Mouse (Mus musculus): ENCODE results near the gene Ppp1r13b.

Ppp1r13b gene

DNA sequence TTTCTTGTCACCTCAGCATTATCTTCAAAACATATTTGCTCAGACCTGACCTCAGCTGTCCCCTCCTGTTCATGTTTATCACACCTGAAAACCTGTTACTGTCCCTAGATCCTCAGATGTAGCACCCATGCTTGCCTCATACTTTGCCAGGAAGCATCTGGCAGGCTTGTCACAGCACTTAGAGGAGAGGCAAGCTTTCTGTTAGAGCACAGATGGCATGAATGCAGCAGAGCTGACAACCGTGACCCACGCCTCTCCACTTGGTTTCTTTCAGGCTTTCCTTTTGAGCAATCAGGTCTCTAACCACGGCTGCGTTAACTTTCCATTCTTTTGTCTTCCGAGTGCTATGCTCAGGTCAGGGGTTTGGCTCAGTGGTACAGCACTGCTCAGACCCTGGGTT lies 78.5 kb downstream of the Ppp1r13b start:
- in situ Hi-C loops (cut with MboI, MseI): no loop called here

DNA sequence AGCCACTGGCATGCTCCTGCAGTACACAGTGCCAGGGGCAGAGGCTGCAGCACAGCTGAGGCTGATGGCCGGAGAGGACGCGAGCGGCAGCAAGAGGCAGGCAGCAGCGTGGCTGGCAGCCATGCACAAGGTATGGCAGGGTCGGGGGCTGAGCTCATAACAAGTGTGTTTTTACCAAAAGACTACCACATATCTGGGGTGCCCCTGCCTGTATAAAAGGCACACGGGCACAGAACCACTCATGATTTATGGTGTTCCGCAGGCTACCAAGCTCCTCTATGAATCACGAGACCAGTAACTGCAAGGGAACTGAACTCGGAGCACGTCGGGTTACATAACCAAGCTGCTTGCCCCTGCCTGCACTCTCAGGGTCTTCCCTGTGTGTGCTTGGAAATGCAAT lies 80.4 kb downstream of the Ppp1r13b start:
- in situ Hi-C loops (cut with MboI, MseI): no loop called here

DNA sequence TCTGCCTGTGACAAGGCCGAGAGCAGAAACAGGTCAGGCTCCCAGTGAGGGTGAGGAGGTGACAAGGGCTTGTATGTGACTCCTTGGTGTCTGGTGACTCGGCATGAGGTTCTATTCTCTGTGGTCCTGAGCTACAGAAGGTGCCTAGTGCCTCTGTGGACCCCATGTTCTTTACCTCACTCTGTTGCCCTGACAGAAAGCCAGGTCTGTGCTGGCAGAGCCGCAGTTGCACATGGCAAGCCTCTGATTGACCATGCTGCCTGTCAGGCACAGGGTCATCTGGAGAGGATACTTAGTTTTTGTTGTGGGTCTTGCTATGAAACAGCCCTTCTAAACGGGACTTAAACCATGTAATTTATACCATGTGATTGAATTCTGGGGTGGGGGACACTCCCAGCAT lies 86.0 kb downstream of the Ppp1r13b start:
- in situ Hi-C loops (cut with MboI, MseI): no loop called here

DNA sequence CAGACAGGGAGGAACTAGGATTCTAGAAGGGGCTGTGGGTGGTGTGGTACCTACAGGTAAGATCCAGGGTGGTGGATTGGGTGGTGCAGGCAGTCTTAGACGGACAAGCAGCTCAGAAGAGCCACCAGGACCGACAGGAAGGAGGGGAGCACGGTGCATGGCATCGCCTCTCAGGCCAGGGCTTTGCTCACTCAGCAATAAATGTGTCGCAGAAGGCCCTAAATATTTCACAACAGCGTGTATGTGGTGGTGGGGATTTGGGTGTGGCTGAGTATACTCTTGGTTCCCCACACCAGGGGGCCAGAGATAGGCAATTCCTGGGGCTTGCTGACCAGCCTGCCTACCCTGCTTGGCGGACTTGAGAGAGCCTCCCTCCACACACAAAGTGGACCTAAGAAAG lies 87.2 kb downstream of the Ppp1r13b start:
- in situ Hi-C loops (cut with MboI, MseI): no loop called here

DNA sequence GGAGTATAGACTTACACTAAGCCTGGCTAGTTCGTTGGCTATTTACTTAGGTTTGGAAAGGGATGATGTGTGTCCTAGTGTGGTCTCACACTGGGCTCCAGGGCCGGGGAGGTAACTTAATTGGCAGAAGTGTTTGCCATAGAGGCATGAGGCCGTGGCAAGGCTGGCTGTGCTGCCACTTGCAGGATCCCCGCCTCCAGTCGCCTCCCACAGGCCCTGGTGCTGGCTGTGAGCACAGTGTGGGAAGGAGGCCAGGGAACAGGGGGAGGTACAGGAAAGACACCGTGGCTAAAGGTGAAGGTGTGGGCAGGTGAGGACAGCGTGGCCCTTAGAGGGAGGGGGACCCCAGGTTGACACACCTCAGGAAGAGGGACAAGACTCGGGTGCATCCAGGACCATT lies 88.0 kb downstream of the Ppp1r13b start:
- in situ Hi-C loops (cut with MboI, MseI): no loop called here

DNA sequence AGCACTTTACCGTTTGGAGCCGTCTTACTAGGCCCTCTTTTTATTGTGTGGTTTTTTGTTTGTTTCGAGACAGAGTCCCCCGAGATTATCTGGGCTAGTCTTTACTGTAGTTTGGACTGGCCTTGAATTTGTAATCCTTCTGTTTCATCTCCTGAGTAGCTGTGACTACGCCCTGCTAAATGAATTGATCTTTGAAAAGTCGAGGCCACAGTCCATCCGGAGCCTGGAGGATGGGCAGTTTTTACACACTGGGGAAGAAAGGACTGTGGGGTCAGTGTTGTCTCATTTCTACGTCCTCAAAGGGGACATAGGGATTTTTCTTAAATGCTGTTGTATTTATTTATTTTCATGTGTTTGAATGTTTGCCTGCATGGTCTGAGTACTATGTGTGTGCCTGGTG lies 89.9 kb downstream of the Ppp1r13b start:
- in situ Hi-C loops (cut with MboI, MseI): no loop called here

DNA sequence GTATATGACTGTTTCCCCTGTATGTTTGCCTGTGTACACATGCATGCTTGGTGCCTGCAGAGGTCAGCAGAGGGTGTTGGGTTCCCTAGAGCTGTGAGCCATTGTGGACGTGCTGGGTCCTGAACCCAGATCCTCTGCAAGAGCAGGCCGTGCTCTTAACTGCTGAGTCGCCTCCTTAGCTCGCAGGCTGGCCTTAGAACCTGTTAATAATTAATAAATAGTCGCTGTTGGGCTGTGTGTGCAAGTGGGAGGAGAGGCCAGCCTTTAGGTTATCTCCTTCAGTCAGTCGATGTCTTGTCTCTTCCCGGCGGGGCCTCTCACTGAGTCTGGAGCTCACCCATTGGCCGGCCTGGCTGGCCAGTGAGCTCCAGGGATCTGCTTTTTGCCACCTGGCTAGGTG lies 90.9 kb downstream of the Ppp1r13b start:
- in situ Hi-C loops (cut with MboI, MseI): no loop called here

DNA sequence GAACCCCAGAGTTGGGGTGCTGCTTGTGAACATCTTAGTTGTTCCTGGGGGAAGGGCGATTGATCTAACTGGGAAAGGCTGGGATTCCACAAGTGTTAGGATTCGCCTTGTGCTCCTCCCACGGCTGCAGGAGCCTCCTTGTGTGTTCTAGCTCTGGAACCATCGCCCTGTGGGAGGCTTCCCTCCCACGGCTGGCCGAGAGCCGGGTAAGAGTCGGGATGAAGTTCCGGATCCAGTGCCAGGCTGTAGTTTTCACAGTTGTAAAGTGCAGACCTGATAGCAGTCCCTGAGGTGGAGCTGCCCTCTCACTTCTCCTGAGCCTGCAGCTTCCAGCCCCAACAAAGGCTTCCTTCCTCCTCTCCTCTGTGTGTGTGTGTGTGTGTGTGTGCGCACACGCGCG lies 91.4 kb downstream of the Ppp1r13b start:
- in situ Hi-C loops (cut with MboI, MseI): no loop called here

DNA sequence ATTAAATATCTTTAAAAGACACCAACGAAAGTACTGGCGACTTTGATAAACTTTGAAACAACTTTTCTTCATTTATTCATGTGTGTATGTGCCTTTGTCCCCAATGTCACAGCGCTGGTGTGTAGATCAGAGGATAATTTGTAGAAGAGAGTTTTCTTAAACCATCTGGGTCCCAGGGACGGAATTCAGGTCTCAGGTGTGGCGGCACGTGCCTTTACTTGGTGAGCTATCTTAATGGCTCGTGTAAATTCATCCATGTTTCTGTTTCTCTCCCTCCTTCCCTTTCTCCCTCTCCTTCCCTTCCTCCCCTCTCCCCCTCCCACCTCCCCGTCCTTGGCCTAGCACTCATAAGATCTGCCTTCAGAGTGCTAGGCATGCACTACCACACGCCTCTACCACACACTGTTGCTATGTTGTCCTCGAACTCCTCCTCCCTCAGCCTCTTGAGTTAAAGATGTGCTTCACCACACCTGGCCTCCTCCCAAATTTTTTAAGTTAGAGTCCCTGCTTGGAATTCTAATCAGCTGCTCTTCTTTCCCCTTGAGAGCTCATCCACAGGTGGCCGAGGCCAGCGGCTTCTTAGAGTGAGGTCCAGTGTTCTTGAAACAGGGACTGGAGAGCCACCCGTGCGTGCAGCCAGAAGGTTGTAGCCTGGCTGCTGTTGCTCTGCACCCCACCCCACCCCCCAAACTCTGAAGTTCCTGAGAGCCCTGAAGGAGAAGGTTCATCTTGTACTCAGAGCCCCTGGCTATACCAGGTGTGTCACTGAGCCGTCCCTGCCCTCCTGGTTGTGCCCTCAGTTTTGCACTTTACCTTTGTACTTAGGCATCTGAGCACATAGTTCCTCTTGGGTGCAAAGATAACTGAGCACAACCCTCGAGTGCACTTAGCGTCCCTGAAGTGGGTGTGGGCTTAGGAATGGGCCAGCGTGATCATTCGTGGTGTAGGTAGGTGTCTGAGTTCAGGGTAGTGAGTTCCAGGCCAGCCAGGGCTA lies 92.8 kb downstream of the Ppp1r13b start:
- in situ Hi-C loops (cut with MboI, MseI): no loop called here

DNA sequence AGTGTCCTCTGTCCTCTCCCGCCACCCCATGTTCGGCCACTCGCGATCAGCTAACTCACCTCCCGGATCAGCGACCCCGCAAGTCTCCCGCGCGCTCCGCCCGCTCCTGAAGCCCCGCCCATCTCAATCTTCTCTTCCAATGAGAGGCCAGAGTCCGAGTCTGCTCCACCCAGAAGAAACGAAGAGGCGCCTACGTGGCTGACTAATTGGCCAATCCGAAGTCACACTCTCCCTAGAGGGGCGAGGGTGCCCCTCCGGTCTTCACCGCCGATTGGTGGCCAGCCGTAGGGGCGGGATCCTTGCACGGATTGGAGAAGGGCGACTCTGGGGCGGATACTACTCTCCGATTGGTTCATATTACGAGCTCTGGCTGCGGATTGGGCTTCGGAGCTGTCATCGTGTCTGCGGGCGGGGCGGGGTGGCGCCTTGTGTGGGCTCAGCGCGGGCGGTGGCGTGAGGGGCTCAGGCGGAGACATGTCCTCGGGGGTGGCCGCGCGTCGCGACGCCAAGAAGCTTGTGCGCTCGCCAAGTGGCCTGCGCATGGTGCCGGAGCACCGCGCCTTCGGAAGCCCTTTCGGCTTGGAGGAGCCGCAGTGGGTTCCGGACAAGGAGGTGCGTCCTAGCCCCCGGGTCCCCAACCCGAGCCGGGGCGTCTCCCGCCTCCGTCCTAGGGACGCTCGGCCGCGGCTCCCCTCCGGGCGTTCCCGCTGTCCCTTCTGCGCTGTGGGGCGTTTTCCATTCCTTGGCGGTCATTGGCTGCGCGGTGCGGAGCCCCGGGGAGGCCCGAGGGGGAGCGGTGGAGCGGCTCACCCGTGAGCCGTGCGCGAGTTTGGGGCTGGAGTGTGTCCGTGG lies 93.9 kb downstream of the Ppp1r13b start, which contains the start of the genes Xrcc3 and Zfyve21:
TSS of gene Xrcc3 (minus strand) at position 108 of the 852 bp plus-strand sequence.
TSS of gene Zfyve21 (plus strand) at position 405 of the 852 bp plus-strand sequence.
- in situ Hi-C loops (cut with MboI, MseI): no loop called here

DNA sequence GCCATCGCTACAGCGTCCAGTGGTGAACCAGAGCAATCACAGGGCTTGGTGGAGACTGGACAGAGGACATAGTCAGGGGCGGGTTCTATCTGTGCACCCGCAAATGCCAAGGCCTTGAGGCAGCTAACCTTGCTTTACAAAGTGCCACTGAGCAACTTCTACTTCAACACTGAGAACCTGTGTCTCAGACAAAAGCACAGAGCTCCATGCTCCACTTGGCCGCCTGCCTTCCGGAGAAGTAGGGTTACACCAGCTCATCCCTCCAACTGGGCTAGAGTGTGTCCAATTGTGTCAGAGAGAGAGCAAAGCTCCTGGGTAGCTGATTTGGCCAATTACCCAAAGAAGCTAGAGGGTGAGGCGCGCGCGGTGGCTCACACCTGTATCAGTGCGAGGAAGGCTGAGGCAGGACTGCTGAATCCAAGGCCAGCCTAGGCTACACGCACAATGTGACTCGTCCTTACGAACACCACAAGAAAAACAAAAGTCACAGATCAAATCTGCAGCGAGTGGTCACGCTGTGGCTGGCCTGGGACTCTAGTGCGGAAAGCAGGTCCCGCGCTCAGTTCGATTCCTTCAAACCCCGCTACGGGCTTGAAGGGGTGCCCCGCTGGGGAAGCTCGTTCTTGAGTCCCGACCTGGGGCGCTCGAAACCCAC lies 94.7 kb downstream of the Ppp1r13b start:
- in situ Hi-C loops (cut with MboI, MseI): no loop called here

DNA sequence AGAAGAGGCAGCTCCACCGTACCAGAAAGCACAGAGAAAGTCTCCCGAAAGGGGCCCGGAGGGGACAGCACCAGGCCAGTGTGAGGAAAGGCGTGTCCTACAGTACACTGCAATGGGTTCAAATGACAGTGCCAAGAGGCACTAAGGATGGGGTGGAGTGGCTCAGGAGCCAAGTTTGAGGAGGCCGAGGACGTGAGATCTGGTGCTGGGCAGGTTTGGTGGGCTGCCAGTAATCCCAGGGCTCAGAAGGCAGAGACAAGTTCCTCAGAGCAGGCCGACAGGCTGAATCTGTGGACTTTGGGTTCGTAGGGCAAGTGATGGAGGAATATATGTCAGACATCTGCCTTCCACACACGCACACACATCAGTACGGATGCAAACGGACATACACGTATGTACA lies 95.3 kb downstream of the Ppp1r13b start:
- in situ Hi-C loops (cut with MboI, MseI): no loop called here

DNA sequence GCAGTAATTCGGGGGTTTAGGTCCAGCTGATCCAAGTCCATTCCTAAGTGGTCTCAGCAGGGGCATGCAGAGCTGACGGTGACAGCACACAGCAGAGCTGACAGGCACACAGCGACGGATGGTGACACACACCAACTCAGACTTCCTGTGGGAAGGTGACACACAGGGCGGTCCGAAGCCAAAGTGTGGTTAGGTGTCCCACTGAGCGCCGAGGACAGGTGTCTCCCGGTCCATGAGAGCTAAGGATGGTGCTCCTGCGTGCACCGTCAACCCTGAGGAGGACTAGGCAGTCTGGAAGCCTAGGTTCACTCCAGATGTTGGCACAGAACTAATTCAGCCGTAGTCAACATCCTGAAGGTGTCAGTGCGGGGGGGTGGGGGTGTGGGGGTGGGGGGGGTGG lies 95.8 kb downstream of the Ppp1r13b start:
- in situ Hi-C loops (cut with MboI, MseI): no loop called here

DNA sequence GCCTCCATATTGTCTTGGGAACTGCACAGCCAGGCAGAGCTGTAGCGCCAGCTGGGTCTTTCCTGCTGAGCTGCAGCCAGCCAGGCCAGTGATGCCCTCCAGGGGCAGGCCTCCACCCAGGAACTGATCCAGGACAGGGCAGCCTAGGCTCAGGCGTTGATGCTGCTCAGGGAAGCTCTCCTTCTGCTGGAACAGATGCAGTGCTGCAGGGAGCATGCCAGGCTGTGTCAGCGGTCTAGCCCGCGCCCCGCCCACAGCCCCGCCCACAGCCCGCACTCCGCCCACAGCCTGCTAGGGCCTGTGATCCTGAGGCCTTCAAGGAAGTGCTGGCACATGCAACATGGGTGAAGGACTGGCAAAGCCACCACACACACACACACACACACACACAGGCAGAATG lies 98.1 kb downstream of the Ppp1r13b start:
- in situ Hi-C loops (cut with MboI, MseI): no loop called here

DNA sequence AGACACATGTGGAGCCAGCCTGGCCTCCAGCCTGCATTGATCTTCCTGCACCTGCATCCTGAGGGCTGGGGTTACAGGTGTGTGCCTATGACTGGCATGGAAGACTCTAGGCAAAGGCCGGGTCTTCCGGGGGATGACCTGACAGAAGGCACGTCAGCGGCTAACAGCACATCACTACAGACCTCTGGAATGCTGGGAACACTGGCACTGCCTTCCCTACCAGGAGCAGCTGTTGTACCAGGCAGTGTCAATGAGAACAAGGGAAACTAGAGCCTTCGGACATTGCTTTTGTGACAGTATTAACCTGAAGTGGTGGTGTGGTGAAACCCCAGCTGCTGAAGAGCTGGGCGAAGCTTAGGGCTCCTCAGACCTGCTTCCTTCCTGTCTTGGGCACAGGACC lies 99.1 kb downstream of the Ppp1r13b start:
- in situ Hi-C loops (cut with MboI, MseI): no loop called here

DNA sequence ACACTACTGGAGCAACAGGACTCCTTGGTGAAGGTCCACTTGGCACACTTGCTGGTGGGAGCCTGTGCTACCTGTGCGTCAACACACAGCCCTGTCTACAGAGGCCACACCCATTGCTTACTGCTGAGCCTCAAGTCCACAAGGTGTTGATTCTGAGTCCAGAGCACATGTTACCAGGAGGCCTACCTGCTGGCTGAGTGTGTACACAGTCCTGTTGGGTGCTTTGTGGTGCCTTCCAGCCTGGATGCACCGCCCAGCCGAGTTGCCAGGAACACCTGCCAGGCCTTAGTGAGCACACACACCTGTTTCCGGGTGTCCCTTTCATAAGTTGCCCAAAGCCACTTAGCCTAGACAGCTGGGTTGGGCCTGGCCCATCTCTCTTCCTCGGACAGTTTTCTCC lies 104.4 kb downstream of the Ppp1r13b start:
- in situ Hi-C loops (cut with MboI, MseI): no loop called here

DNA sequence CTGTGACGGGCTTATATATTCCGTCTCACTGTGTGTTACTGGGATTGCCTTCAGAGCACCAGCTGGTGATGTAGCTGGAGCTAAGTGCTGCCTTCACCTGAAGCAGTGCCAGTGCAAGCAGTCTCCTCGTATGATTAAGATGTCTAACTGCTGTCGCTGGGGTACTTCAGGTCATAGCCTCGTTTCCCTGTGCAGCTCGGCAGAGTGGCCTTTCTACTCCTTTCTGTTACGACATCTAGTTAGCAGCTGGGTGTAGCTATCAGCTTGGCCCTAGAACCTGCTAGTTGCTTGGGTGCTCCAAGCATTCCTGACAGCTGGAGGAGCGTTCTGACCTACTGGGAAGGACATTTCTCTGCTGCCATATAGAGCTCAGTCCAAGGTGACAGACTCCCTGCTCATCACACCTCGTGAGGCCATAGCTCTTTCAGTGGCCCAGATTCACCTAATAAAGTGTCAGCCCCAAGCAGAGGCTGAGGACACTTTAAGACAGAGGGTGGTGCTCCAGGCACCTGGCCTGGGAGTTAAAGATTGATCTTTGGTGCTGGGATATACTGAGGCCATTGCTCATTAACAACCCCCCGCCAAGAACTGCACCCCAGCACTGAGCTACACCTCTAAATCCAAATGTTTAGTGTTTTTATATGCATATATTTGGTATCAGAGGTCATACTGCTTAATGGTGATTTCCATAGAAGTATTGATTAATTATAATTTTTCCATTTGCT lies 107.3 kb downstream of the Ppp1r13b start:
- in situ Hi-C loops (cut with MboI, MseI): no loop called here

DNA sequence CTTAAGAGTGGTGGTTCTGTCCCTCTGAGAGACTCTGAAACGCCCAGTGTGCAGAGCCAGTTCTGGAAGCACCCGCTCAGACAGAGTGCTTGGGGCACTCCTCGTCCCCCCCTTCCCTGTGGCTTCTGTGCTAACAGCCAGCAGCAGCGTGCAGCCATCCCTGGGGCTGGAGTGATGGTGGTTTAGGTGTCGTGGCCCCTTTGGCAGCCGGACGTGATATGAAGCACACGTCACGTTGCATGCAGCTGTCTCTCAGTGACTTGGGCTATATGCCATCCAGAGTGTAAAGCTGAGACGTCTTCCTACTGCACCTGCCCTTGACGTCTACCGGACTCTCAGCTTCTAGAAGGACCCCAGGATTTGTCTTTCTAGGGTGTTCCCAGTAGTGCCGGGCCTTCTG lies 109.4 kb downstream of the Ppp1r13b start:
- in situ Hi-C loops (cut with MboI, MseI): loop anchor here (10.0 kb wide), 1 partner anchor 1656 kb away; no protein-coding TSS in a partner anchor

DNA sequence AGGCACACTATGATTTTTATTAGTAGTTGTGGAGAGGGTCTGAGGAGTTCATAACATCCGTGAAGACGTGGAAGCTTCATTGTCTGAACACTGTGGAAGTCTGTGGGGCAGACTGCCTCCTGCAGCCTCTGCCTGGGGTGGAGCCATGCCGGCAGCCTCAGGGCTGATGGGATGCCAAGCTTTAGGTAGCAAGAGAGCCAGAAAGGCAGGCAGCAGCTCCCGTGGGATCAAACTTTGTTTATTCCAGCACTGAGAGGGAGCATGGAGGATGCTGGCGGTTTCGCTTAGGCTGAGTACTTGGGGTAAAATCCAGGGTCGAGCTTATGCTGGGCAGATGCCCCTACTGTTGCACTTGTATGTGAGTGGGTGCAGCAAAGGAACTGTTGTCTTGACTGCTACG lies 110.7 kb downstream of the Ppp1r13b start:
- in situ Hi-C loops (cut with MboI, MseI): loop anchor here (10.0 kb wide), 1 partner anchor 1658 kb away; no protein-coding TSS in a partner anchor

DNA sequence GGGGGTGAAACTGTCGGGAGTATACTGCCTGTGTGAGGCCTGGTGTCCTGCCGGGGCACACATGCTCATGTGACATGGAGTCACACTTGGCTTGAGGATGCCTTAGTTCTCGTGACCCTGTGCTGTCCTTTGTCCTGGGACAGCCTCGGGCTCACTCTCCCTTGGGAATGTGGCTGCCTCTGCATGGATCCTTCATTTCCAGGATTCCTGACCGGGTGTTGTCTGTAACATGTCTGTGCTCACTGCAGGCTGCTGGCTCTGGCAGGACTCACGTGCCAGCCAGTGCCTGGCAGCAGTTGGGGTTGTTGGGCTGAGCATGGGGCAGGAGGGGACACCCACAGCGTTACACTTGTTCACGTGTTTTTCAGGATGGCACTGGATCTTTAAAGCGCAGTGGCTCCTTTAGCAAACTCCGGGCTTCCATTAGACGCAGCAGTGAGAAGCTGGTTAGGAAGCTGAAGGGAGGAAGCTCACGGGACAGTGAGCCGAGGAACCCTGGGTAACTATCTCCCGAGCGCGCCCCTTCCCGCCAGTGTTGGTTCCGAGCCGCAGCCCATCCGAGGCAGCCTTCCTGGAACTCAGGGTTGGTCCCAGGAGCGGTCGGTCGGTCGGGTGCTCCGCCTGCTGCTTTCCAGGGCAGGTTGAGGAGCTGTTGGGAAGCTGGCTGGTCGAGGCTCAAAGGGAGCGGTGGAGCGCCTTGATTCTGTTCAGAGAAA lies 112.6 kb downstream of the Ppp1r13b start:
- in situ Hi-C loops (cut with MboI, MseI): loop anchor here (10.0 kb wide), 1 partner anchor 1659 kb away; no protein-coding TSS in a partner anchor
